Mouse (Mus musculus) ES-CJ7 (cell line): ENCODE results near the gene Adk.
"Not testable (repeated sequence)": the region's sequence is repeated elsewhere in the genome, so short reads cannot be mapped to it uniquely, and the experiment has no call there.

Experiments used
- DNase-seq: peaks from one replicate; pipeline ENCODE4 v3.0.0; 2011; ENCODE audit warnings: low read depth, low spot score

The Adk gene

DNA sequence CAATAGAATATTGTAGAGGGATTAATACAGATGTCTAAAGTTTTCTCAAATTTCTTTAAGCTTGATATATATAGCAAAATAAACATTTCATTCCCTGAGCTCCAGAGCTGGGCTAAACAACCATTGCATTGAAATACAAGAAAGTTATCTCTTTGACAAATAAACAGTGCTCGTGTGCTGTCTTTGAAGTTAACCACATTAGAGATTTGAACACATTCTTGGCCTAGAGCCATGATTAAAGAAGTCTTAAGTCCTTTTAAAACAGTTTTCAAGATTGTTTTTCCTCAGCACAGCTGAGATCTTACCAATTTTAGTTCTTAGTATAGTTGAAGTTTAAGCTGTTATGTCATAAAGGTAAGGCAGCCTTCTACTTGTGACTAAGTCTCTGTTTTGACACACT, 11.9 kb downstream of the Adk start:
- no peak for DNase-seq

DNA sequence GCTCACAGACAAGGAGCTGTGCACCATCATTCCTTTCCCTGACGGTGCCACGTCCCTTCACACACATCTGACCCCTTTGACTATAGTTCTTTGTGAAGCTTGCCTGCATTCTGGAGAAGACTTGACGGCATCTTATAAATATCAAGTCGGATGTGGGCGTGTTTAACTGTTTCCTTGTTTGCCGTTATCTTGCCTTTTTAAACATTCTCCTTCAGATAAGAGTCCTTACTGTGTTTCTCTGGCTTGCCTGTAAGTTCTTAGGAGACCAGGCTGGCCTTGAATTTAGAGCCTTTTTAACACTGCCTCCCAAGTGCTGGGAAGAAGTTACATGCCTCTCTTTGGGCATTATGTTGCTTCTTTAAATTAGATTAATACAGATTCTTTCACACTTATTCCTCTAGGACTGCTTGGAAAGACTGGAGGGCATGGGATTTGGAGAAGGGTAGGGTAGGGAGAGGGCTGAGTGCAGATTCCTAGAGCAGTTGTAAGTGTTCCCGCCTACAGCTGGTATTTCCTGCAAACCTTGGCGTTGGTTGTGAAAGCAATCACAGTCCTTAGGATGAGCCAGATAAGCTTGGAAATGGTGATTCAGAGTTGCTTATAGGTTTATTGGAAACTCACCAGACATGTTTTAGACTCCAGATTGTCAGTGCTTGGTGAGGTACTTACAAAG, 13.3 kb downstream of the Adk start:
- no peak for DNase-seq

DNA sequence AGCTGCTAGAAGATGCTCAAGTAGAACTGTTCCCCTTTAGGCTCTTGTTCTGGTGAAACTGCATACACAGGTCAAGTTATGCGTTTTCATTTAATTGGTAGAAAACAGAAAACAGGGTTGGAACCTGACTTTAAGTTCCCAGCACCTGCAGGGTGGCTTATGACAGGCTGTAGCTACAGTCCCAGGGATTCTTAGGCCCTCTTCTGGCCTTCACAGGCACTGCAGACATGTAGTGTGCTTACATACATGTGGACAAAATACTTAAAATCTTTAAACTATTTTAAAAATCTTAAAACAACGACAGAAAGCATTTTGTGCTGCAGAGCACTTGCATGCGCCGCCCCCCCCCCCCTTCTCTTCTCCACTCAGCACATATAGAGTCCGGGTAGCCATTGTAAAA, 17.2 kb downstream of the Adk start:
- DNase-seq, result peak; percentile 57

DNA sequence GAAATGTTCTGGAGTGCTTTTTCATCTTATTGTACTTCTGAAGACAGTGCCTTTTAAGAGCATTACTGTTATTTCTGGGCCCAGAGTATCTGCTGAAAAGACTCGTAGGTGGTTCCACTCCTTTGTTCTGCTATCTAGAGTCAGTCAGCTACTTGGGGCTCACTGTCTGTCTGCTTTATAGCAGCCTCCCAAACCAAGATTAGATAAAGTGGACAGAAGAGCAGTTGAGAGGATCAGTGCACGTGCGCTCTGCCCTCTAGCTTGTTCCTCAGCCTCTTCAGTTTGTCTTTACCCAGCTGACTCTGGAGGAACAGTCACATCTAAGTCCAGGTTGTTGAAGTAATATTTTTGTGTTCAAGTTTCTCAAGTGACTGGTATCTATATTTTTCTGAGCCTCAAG, 21.6 kb downstream of the Adk start:
- DNase-seq, result no peak

DNA sequence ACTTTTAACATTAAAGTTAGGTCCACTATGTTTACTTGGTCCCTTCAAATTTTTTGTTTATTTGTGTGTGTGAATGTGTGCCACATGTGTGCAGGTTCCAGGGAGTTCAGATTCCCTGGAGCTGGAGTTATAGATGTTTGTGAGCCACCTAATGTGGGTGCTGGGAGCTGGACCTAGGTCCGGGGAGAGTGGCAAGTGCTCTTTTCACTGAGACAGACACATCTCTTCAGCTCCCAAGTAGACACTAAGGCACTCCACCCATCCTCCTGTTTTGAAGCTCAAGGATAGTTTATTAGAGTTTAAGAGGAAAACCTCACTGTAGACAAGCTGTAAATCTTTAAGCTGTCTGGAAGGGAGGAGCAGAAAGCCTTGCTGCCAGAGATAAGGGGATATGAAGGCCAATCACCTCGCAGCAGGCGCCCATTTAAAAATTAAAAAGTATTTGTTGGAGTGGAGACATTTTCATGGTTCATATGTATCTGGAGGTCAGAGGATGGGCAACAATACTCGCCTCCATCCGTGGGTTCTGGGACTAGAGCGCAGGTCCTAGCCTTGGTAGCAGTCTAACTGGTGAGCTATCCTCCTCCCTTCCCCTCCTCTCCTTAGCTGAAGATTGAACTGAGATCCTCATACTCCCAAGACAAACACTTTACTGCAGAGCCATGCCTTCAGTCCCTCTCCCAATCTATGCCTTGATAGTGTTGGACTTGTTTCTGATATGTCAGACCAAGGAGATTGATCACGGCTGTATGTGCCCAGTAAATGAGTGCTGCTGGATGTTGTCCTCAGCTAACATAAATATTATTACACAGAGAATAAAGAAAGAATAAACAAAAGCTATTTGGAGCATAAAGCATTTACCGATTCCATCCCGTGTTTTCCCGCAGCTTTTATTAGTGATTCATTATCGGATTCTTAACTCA, 22.3 kb downstream of the Adk start:
- DNase-seq, result no peak

DNA sequence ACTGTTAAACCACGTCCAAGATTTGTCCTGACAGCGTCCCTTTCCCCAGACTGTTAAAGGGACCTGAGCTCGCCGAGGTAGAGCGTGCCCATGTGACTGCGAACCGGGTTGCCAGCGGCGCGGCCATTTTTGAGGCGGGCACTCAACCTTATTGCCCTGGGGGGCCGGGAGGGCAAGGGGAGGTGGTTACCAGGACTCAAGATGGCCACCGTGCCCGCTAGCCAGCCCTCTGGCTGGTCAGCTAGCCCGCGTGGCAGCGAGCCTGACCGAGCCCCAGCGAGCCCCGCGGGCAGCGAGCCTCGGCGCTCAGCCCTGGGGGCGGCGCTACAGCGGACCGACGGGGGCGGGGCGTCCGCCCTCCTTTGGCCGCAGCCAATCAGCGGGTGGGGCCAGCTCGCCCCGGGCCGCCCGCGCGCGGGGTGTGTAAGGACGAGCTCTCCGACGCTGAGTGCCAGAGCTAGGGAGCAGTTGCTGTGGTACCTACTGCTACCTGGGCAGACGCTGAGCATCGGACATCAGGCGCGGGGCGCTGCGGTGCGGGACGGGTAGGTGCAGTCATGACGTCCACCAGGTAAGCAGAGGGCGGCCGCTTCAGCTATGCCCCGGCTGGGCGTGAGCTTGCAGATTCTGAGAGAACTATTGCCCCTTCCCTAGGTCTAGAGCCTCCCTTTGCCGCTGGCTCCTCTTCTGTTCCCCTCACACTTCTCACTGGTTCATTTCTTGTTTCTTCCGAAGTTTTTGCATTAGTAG, 23.6 kb downstream of the Adk start:
- peak; percentile 79 for DNase-seq

DNA sequence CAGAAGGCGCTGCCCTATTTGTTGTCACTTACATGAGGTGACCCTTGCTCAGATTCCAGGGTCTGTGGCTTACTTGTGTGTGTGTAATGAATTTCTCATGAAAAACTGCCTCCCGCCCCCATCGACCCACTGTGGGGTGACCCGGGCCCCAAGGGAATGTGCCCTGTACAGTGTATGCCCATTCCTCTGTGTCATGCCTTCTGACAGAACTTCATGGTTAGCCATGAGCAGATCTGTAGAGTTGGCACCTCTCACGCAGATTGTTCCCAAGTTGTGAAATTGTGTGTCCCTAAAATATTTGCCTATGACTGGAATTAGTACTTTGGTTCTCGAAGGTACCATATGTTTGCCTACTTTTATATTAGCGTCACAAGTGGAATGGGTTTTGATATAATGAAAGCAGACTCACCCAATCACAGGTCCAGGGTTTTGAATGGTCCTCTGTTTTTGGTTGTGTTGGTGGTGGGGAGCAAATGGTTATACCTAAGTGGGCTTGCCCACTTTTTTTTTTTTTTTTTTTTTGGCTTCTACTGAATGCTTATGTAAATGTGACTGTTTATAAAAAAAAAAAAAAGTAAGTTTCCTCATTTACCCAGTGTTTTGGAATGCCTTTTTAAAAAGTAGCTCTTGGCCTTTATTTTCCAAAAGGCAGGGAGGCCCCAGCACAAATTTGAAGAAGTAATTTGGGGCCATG, 24.3 kb downstream of the Adk start:
- DNase-seq, result no peak

DNA sequence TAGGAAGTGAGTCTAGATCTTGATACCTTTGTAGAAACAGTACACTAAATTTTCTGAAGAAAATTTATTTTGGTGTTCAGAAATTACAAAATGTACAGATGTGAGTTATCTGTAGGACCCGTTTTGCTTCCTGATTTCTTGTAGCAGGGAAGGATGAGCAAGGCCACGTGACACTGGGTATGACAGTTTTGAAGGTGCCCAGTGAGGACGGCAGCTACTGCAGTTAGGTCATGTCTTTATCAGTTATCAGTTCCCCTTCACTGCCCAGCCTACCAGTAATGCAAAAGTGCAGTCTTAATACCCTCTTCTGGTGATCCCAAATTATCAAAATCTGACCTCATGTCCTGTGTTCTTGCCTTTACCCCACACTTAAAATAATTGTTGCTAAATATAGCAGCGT, 25.6 kb downstream of the Adk start:
- DNase-seq, result no peak

DNA sequence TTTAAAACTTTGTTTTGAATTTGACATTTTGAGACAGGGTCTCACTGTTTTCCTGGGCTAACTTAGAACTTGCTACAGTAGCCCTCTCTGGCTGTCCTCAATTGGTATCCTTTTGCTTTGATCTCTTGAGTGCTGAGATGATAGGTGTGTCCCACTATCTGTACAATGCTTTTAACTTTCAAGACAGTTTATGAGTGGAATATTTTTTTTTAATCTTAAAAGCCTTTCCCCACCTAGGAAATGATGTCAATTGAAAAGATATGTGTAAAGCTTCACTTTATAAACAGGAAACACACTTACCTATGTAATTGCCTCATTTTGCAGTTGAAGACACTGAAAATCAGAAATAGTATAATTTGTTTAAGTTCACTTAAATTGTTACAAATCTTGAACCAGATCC, 26.1 kb downstream of the Adk start:
- DNase-seq, result no peak

DNA sequence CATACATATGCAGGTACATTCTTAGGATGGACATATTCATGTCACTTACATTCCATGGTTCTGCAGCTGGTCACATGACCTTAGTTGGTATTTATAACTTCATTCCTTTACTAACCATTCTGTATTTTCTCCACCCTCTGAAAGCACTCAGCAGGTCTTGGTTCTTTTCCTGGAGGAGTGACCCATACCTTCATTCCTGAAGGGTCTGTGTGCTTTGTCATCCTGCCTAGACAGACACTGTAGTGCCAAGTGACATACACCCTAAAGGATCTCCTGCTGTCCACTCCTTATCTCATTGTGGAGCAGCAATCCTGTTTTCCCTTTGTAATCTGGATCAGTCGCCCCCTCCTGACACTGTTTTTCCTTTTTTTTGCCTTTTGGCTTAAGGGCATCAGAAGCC, 30.4 kb downstream of the Adk start:
- no peak for DNase-seq

DNA sequence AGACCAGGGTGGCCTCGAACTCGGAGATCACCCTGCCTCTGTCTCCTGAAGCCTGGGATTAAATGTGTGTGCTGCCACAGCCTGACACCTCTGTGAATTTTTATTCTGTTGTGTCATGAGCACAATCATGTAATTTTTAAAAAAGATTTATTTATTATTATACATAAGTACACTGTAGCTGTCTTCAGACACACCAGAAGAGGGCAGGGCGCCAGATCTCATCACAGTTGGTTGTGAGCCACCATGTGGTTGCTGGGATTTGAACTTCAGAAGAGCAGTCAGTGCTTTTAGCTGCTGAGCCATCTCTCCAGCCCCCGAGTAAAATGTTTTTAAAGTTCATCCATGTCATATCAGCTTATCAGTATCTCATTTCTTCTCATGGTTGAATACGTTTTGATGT, 33.3 kb downstream of the Adk start:
- no peak for DNase-seq

DNA sequence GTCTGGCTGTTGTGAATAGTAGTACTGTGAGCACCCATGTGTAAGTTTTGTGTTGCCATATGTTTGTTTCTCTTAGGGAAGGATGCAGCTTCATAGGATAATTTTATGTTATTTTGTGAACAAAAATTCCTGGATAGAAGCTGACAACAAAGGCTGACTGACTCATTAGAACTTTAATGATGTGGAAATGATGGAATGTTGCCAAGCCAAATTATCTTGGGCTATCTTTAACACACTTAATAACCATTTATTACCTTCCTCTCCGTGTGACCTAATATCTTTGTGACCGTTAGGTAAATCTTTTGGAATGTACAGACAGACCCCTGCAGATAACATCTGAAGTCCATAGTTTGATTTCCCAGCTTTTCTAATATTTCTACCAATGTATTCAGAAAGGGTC, 33.7 kb downstream of the Adk start:
- no peak for DNase-seq

DNA sequence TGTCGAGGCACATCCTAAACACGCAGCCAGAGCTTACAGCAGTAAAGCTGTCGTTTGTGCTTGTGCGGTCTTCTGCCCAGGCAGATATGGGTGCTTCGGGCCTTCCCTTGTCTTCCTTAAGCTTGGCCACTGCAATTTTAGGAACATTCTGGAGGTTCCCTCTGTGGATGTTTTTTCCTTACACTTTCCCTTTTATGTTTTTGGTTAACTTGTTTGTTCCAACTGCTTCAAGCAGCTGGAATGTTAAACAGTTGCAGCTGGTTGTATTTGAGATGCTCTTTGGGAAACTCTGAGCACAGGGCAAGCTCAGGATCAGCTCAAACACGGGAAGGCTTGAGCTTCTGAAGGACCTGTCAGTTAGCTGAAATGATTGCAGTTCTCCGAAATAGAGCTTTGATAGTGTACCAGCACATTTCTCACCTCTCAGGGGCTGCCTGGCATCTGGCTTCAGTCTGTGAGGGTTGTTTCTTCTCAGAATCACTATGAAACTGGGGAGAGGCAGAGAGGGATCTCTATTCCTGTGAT, 34.5 kb downstream of the Adk start:
- DNase-seq, result no peak

DNA sequence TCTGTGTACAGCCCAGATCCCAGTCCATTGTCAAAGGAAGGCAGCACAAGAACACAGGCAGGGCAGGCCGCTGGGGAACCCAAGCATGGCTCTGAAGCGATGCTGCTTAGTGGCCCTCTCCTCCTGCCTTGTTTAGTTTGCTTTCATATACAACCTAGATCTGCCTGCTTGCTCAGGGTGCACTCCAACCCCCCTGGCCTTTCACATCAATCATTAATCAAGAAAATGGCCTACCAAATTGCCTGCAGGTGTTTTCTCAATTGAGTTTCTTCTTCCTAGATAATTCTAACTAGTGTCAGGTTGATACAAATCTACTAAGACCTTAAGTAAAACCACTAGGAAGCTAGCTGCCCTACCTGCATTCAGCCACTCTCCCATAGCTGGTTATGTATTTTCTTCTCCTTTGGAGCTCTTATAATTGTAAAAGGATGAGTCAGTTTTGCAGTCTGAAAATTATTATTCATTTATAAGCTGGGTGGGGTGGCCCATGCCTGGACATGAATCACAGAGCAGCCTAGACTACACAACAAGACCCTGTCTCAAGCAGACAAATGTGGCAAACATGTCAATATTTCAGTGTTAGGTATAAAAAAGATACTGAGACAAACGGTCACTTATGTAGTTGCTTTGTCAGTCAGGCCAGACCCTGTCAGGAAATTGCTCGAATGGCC, 35.2 kb downstream of the Adk start:
- DNase-seq, result no peak

DNA sequence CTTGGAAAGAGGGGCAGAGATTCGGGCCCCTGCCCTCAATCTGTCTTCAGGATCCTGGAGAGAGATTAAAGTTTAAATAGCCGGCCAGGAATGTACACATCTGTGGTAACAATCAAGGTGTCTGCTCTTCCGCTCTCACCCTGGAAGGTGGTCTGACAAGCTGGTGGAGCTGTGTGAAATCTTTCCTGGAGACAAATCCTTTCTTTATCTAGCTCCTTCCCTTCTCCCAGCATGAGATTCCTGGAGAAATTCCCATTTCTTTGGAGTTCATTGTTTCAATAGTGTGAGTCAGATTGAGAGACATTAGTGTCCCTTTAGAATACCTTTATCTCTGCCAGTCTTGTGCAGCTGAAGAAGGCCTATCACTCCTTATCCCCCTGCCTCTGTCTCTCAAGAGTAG, 36.4 kb downstream of the Adk start:
- peak; percentile 83 for DNase-seq

DNA sequence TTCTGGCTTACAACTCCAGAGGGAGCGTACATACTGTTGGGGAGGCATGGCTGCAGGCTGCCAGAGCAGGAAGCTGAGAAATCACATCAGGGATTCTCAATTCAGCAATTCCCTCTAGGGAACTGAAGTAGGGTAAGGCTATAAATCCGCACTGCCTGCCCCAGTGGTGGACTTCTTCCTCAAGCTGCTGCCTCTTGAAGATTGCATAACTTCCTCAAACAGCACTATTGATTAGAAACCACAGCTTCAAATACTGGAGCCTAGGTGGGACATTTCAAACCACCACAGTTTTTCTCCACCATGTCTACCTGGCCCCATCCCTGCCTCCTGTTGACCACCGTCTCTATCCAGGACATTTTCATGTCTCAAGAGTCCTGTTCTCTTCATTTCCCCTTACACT, 38.0 kb downstream of the Adk start:
- DNase-seq, result no peak

DNA sequence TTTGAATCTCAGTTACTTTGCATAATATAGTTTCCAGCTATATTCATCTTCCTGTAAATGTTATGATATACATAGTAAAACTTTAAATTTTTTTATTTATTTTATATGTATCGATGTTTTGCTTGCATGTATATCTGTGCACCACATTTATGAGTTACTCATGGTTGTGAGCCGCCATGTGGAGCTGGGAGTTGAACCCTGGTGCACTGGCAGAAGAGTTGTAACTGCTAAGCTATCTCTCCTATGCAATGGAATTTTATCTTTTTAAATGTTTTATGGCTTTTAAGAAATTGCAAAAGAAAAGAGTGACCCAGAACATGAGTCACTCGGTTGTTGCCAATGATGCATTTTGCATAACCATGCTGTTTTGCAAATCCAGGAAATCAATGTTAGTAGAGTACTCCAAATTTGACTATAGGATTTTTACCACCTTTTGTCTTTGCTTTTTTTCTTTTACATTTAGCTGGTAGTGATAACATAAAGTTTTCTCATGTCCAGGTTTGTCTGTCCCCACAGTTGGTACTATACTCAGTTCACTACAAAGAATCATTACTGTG, 38.6 kb downstream of the Adk start:
- no peak for DNase-seq

DNA sequence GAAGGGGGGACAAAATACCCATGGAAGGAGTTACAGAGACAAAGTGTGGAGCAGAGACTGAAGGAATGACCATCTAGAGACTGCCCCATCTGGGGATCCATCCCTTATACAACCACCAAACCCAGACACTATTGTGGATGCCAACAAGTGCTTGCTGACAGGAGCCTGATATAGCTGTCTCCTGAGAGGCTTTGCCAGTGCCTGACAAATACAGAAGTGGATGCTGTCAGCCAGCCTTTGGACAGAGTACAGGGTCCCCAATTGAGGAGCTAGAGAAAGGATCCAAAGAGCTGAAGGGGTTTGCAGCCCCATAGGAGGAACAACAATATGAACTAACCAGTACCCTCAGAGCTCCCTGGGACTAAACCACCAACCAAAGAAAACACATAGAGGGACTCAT, 41.8 kb downstream of the Adk start:
- DNase-seq, result not testable (repeated sequence)

DNA sequence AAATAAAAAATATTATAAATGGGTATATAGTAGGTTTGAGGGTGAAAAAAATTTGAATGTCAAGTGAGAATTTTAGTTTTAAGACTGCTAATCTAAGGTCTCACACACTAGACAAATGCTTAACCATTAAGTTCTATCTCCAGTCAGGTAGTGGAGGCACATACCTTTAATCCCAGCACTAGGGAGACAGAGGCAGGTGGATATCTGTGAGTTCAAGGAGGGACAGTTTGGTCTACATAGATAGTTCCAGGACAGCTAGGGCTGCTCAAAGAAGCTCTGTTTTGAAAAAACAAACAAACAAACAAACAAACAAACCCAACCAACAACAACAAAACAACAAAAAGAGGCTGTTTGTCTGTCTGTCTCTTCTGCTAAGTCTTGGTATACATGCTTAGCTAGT, 43.9 kb downstream of the Adk start:
- no peak for DNase-seq

DNA sequence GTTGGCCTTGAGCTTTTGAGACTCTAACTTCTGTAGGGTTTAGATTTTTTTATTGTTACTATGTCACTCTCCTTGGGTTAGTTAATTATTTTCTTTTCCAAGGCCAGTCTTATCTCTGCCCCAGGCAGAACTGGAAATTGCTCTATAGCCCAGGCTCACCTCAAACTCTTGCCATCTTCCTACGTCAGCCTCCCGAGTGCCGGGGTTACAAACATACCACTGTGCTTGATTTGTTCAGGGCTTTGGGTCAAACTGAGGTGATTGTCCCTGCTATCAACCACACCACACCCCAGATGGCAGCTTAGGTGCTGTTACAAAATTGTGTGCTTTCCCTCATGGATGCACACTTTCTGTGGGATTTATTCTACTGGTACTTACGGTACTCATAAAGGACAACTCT, 44.3 kb downstream of the Adk start:
- DNase-seq, result no peak

DNA sequence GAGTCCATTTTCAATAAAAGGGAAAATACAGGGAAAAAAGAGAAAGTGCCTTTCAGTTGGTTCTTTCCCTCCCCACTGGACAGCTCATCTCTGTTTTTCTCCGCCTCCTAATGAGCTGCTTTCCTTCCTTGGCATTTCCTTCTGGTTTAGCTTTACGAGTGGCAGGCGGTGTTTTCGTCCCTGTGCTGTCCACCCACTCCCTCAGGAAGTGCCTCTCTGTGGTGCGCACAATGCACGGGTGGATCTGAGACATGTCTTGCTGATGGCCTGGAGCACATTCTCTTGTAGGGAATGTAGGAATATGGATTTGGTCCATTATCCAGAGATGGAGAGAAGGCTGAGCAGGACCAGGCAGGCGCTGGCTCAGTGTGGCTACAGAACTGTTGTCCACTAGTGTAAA, 47.0 kb downstream of the Adk start:
- DNase-seq, result no peak
